In the genomic region with DNA sequence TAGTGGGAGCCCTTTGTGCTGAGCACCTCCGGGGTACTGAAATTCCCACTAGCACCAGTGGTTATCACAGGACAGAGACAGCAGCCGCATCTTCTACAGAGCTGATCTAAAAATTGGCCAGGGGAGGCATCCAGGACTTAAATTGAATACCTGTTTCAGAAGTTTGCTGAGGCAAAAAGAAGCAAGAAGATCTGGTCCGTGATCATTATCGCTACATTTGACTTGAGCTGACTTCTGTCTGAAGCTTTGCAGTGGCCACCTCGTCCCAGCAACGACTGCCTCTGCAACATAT, we compare ENCODE assay signal across 8 mouse cellular contexts.
DNase-seq lines count a peak whose midpoint lies in the region; ATAC-seq and TF ChIP-seq lines count a peak whose summit lies in the region.

No protein-coding gene starts in this region.

- no peak for DNase-seq in heart, postnatal 0 days (ENCODE audit: low spot score)
- DNase-seq in heart, adult 11 months: no peak
- no peak for DNase-seq in embryonic facial prominence, embryonic 10.5 days (ENCODE audit: low spot score)
- no peak for DNase-seq in hindbrain, embryonic 14.5 days (ENCODE audit: low spot score)
- no peak for DNase-seq in midbrain, embryonic 14.5 days
- no peak for DNase-seq in urinary bladder, adult 2 months (ENCODE audit: low spot score)
- DNase-seq in B cell, adult 2 months: no peak
- DNase-seq in layer of hippocampus, adult 8-10 months (ENCODE audit: low spot score in 2 of 2): no peak

- no peak for ATAC-seq in heart, postnatal 0 days (ENCODE audit: insufficient read depth, low read depth)
- ATAC-seq in hindbrain, embryonic 14.5 days (ENCODE audit: low FRiP score): no peak
- ATAC-seq in midbrain, embryonic 14.5 days (ENCODE audit: low FRiP score, low TSS enrichment): no peak

- H3K27me3 ChIP-seq in heart, postnatal 0 days (ENCODE audit: control insufficient read depth, insufficient read depth, low read length): no peaks in the 10 kb centered on the region
- H3K27me3 ChIP-seq in embryonic facial prominence, embryonic 10.5 days (replicated peaks; ENCODE audit: low read depth, poor library complexity, severe bottlenecking): peaks cover 10% of the 10 kb centered on the region
- H3K27me3 ChIP-seq in hindbrain, embryonic 14.5 days (ENCODE audit: control insufficient read depth, insufficient read depth, low read length): 0 out of 2 replicates have a peak, but pooled peaks cover 9% of the 10 kb centered on the region
- H3K27me3 ChIP-seq in midbrain, embryonic 14.5 days (ENCODE audit: control insufficient read depth, insufficient read depth, low read length): no peaks in the 10 kb centered on the region

- 29% methylated on average over 6 of the region's 6 CpGs for WGBS in heart, postnatal 0 days
- 20% methylated on average over 6 of the region's 6 CpGs for WGBS in embryonic facial prominence, embryonic 10.5 days
- 14% methylated on average over 6 of the region's 6 CpGs for WGBS in hindbrain, embryonic 14.5 days
- WGBS in midbrain, embryonic 14.5 days: 17% methylated on average over 6 of the region's 6 CpGs

- peak overlapping the region; percentile 67 for H3K4me2 ChIP-seq in heart, postnatal 0 days (ENCODE audit: low read depth, low read length)
- peak overlapping the region; percentile 58 for H3K4me2 ChIP-seq in hindbrain, embryonic 14.5 days (replicated peaks)
- peak overlapping the region; percentile 63 for H3K4me2 ChIP-seq in midbrain, embryonic 14.5 days (ENCODE audit: low read length)

- no peaks in the 10 kb centered on the region for H3K36me3 ChIP-seq in heart, postnatal 0 days (replicated peaks; ENCODE audit: control insufficient read depth, insufficient read depth, low read length)
- no peaks in the 10 kb centered on the region for H3K36me3 ChIP-seq in embryonic facial prominence, embryonic 10.5 days (replicated peaks)
- no peaks in the 10 kb centered on the region for H3K36me3 ChIP-seq in hindbrain, embryonic 14.5 days (replicated peaks; ENCODE audit: control insufficient read depth, insufficient read depth)
- no peaks in the 10 kb centered on the region for H3K36me3 ChIP-seq in midbrain, embryonic 14.5 days (ENCODE audit: control insufficient read depth, insufficient read depth, low read length)

- no peak for TF ChIP-seq EP300 in heart, postnatal 0 days (IDR thresholded peaks at IDR 0.05; ENCODE audit: low read depth)

- peaks cover 12% of the 10 kb centered on the region for H3K4me1 ChIP-seq in heart, postnatal 0 days (ENCODE audit: control insufficient read depth, insufficient read depth)
- peaks cover 25% of the 10 kb centered on the region for H3K4me1 ChIP-seq in embryonic facial prominence, embryonic 10.5 days
- H3K4me1 ChIP-seq in hindbrain, embryonic 14.5 days (replicated peaks; ENCODE audit: control insufficient read depth, insufficient read depth, low read length): peaks cover 10% of the 10 kb centered on the region
- peaks cover 9% of the 10 kb centered on the region for H3K4me1 ChIP-seq in midbrain, embryonic 14.5 days (ENCODE audit: control insufficient read depth, insufficient read depth, low read length)

- peak overlapping the region; percentile 77 for H3K27ac ChIP-seq in heart, postnatal 0 days (ENCODE audit: low read depth)
- H3K27ac ChIP-seq in embryonic facial prominence, embryonic 10.5 days (replicated peaks): peak overlapping the region; percentile 91
- H3K27ac ChIP-seq in hindbrain, embryonic 14.5 days: peak overlapping the region; percentile 69; the same call in 1 of the 2 replicates
- no peak overlapping the region; the same call in 1 of the 2 replicates for H3K27ac ChIP-seq in midbrain, embryonic 14.5 days (replicated peaks; ENCODE audit: low read depth, low read length)

- peak overlapping the region; percentile 44; the same call in 1 of the 2 replicates for H3K4me3 ChIP-seq in heart, postnatal 0 days (ENCODE audit: low read depth, low read length)
- peak overlapping the region; percentile 58 for H3K4me3 ChIP-seq in embryonic facial prominence, embryonic 10.5 days
- peak overlapping the region; percentile 27 for H3K4me3 ChIP-seq in hindbrain, embryonic 14.5 days (replicated peaks; ENCODE audit: low read length)
- H3K4me3 ChIP-seq in midbrain, embryonic 14.5 days (replicated peaks; ENCODE audit: low read depth, low read length): peak overlapping the region; percentile 29

- no peaks in the 10 kb centered on the region for H3K9me3 ChIP-seq in heart, postnatal 0 days (replicated peaks; ENCODE audit: control insufficient read depth, low read length)
- no peaks in the 10 kb centered on the region for H3K9me3 ChIP-seq in embryonic facial prominence, embryonic 10.5 days
- no peaks in the 10 kb centered on the region for H3K9me3 ChIP-seq in hindbrain, embryonic 14.5 days (ENCODE audit: control insufficient read depth, low read length)
- H3K9me3 ChIP-seq in midbrain, embryonic 14.5 days (ENCODE audit: control insufficient read depth, low read length): no peaks in the 10 kb centered on the region

- no peak for TF ChIP-seq CTCF in heart, postnatal 0 days (IDR thresholded peaks at IDR 0.05; ENCODE audit: low read depth)

- H3K9ac ChIP-seq in heart, postnatal 0 days (replicated peaks; ENCODE audit: low read depth, low read length): no peak overlapping the region
- peak overlapping the region; percentile 35 for H3K9ac ChIP-seq in hindbrain, embryonic 14.5 days
- no peak overlapping the region; the same call in 1 of the 2 replicates for H3K9ac ChIP-seq in midbrain, embryonic 14.5 days (replicated peaks; ENCODE audit: low read length)
